Mouse (Mus musculus): Measurements from ENCODE around the gene Man1c1.

DNA sequence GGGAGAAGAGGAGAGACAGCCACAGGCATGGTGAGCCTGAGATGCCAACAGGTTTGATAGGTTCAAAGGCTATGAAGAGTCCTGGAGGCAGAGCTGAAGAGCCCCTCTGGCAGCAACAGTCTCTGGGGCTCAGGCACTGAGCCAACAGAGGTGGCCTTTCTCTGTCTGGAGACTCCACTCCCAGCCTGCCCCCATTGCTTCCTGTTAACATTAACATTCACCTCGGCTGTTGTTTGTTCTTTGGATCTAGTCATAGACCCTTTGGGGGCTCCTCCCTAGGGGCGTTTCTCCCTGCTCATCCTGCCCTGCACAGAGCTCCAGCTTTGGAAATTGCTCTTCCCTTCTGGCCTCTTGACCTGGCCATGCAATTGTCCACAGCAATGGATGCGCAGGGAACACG lies 20.9 kb upstream of the Man1c1 start:
- no peak for TF ChIP-seq CTCF (IDR thresholded peaks at IDR 0.05; ENCODE audit: borderline replicate concordance, extremely low read depth, insufficient read depth, insufficient read length)
- TF ChIP-seq POLR2A (IDR thresholded peaks at IDR 0.05; ENCODE audit: borderline replicate concordance, extremely low read depth, insufficient read depth, insufficient read length, poor library complexity, severe bottlenecking): no peak

All from brain, embryonic 14.5 days (tissue).